Mouse (Mus musculus): ENCODE data around the gene Scaf1.

GRCm38 (mm10) chr7:45048923-45049657 is 32.9 kb upstream of the Scaf1 start:
- no peak for TF ChIP-seq ZC3H11A (IDR thresholded peaks at IDR 0.05; ENCODE audit: borderline replicate concordance, low read depth, low read length)
- no peak for TF ChIP-seq MAFK (IDR thresholded peaks at IDR 0.05; ENCODE audit: insufficient read depth, low read depth, low read length)
- no peak for TF ChIP-seq CHD2 (IDR thresholded peaks at IDR 0.05; ENCODE audit: low read depth, low read length)

Data from ES-E14 (cell line).